Mouse (Mus musculus) forebrain, embryonic 15.5 days (tissue): ENCODE measurements around the gene 6430531B16Rik. TPM values are rescaled to one million over a fixed set of nuclear protein-coding genes. Genes with fewer than 3 reads are reported as not detected.

Source experiments
- ATAC-seq: fragments of 200-750 bp; cut with Nextera tagmentation; replicated peaks from 2 replicates; pipeline ENCODE4 v1.8.0; 2017; ENCODE audit warnings: mild to moderate bottlenecking, moderate TSS enrichment, moderate library complexity
- H3K27ac ChIP-seq: fragments of 300-500 bp; sonication (generic); replicated peaks from 2 replicates; pipeline ENCODE4 v1.5.1; 2015; ENCODE audit warnings: mild to moderate bottlenecking, inconsistent platforms
- H3K27me3 ChIP-seq: fragments of 300-500 bp; sonication (generic); 2 replicates; pipeline ENCODE4 v1.6.1; 2015; ENCODE audit warnings: inconsistent platforms
- H3K36me3 ChIP-seq: fragments of 300-500 bp; sonication (generic); 2 replicates; pipeline ENCODE4 v1.6.1; 2015; ENCODE audit warnings: mild to moderate bottlenecking, inconsistent platforms
- H3K4me1 ChIP-seq: fragments of 300-500 bp; sonication (generic); 2 replicates; pipeline ENCODE4 v1.6.1; 2015; ENCODE audit warnings: inconsistent platforms
- H3K4me2 ChIP-seq: fragments of 300-500 bp; sonication (generic); replicated peaks from 2 replicates; pipeline ENCODE4 v1.6.1; 2015; ENCODE audit warnings: mild to moderate bottlenecking, inconsistent platforms
- H3K4me3 ChIP-seq: fragments of 300-500 bp; sonication (generic); 2 replicates; pipeline ENCODE4 v1.5.1; 2015; ENCODE audit warnings: mild to moderate bottlenecking, inconsistent platforms
- H3K9ac ChIP-seq: fragments of 300-500 bp; sonication (generic); replicated peaks from 2 replicates; pipeline ENCODE4 v1.6.1; 2015; ENCODE audit warnings: mild to moderate bottlenecking, inconsistent platforms
- H3K9me3 ChIP-seq: fragments of 300-500 bp; sonication (generic); 2 replicates; pipeline ENCODE4 v1.6.1; 2016; ENCODE audit warnings: inconsistent platforms
- WGBS: fragments of 180-500 bp; shearing (Covaris S2); methylation state at CpG from one replicate; pipeline ENCODE4 v1.1.7; 2015; ENCODE audit warnings: mixed read lengths; 5-methylcytosine and 5-hydroxymethylcytosine counted together
- polyA plus RNA-seq: library from polyadenylated mRNA; unstranded; fragments of >200 nt; fragmentation: Nextera tagmentation; extraction: Ambion mirVana; gene quantifications from 2 replicates; pipeline ENCODE4 v1.2.1, GENCODE M21; 2015

The 6430531B16Rik gene
- polyA plus RNA-seq, 1 experiment from 2014 or later = 0.99 TPM

- H3K9ac ChIP-seq = peak overlapping the region; percentile 18
Measured at GRCm38 (mm10) chr7:139949893-139950282, 28.7 kb downstream of the 6430531B16Rik start.

GRCm38 (mm10) chr7:139946032-139946431, 32.5 kb downstream of the 6430531B16Rik start:
- Histone ChIP-seq H3K4me3 (no peak overlapping the region), H3K36me3 (no peaks in the 10 kb centered on the region), H3K4me2 (no peak overlapping the region), H3K9ac (no peak overlapping the region), H3K27me3 (peaks cover 76% of the 10 kb centered on the region), H3K4me1 (peaks cover 25% of the 10 kb centered on the region), H3K9me3 (no peaks in the 10 kb centered on the region), H3K27ac (no peak overlapping the region)
- 33% methylated on average over 5 of the region's 5 CpGs for WGBS
- no peak for ATAC-seq

More at GRCm38 (mm10) chr7:139949893-139950282, 28.7 kb downstream of the 6430531B16Rik start:
- no peak; the same call in 1 of the 2 replicates for ATAC-seq
- H3K36me3 ChIP-seq = no peaks in the 10 kb centered on the region
- no peaks in the 10 kb centered on the region for H3K9me3 ChIP-seq
- WGBS = under 1% methylated on average over 15 of the region's 15 CpGs
- peaks cover 45% of the 10 kb centered on the region for H3K27me3 ChIP-seq
- peak overlapping the region; percentile 65 for H3K4me2 ChIP-seq
- peak overlapping the region; percentile 41 for H3K4me3 ChIP-seq
- no peak overlapping the region for H3K27ac ChIP-seq
- H3K4me1 ChIP-seq = peaks cover 14% of the 10 kb centered on the region

- no peak for ATAC-seq
- WGBS = 13% methylated on average over 5 of the region's 5 CpGs
- peaks cover 73% of the 10 kb centered on the region for H3K27me3 ChIP-seq
Measured at GRCm38 (mm10) chr7:139945516-139945915, 33.0 kb downstream of the 6430531B16Rik start.

GRCm38 (mm10) chr7:139944291-139945240, 34.0 kb downstream of the 6430531B16Rik start:
- Histone ChIP-seq H3K4me1 (peaks cover 13% of the 10 kb centered on the region), H3K4me2 (peak overlapping the region; percentile 52), H3K27ac (no peak overlapping the region), H3K9me3 (no peaks in the 10 kb centered on the region), H3K4me3 (peak overlapping the region; percentile 34), H3K27me3 (peaks cover 72% of the 10 kb centered on the region), H3K9ac (0 out of 2 replicates have a peak overlapping the region, but pooled peaks have one; percentile 10), H3K36me3 (no peaks in the 10 kb centered on the region)
- WGBS = 3% methylated on average over 68 of the region's 68 CpGs
- no peak for ATAC-seq

More at GRCm38 (mm10) chr7:139945516-139945915, 33.0 kb downstream of the 6430531B16Rik start:
- no peak overlapping the region for H3K4me3 ChIP-seq
- H3K27ac ChIP-seq = no peak overlapping the region
- peaks cover 20% of the 10 kb centered on the region for H3K4me1 ChIP-seq
- no peaks in the 10 kb centered on the region for H3K9me3 ChIP-seq
- no peak overlapping the region for H3K4me2 ChIP-seq
- no peak overlapping the region for H3K9ac ChIP-seq
- H3K36me3 ChIP-seq = no peaks in the 10 kb centered on the region

GRCm38 (mm10) chr7:139943674-139944281, 34.8 kb downstream of the 6430531B16Rik start, which contains the start of gene Utf1:
Gene Utf1, plus strand, starts transcription at chr7:139943789.
- Histone ChIP-seq H3K27ac (no peak within 1 kb of the TSS), H3K4me2 (peak within 1 kb of the TSS; percentile 52), H3K9ac (0 out of 2 replicates have a peak within 1 kb of the TSS, but pooled peaks have one; percentile 10), H3K4me1 (peaks cover 13% of the 10 kb centered on the region), H3K9me3 (no peaks in the 10 kb centered on the region), H3K4me3 (peak within 1 kb of the TSS; percentile 34), H3K27me3 (peaks cover 69% of the 10 kb centered on the region), H3K36me3 (no peaks in the 10 kb centered on the region)
- under 1% methylated on average over 58 of the region's 59 CpGs for WGBS
- peak; percentile 46; the same call in 1 of the 2 replicates for ATAC-seq

- Histone ChIP-seq H3K9ac (no peak overlapping the region), H3K9me3 (no peaks in the 10 kb centered on the region), H3K4me1 (peaks cover 13% of the 10 kb centered on the region), H3K4me2 (no peak overlapping the region), H3K27ac (no peak overlapping the region), H3K27me3 (peaks cover 44% of the 10 kb centered on the region), H3K36me3 (no peaks in the 10 kb centered on the region), H3K4me3 (no peak overlapping the region)
- 66% methylated on average over 16 of the region's 16 CpGs for WGBS
- no peak for ATAC-seq
Measured at GRCm38 (mm10) chr7:139940476-139941209, 37.9 kb downstream of the 6430531B16Rik start.

GRCm38 (mm10) chr7:139937810-139938209, 40.7 kb downstream of the 6430531B16Rik start:
- Histone ChIP-seq H3K4me1 (no peaks in the 10 kb centered on the region), H3K4me2 (no peak overlapping the region), H3K36me3 (no peaks in the 10 kb centered on the region), H3K27ac (no peak overlapping the region), H3K27me3 (peaks cover 17% of the 10 kb centered on the region), H3K9ac (no peak overlapping the region), H3K9me3 (no peaks in the 10 kb centered on the region), H3K4me3 (no peak overlapping the region)
- no peak for ATAC-seq
- WGBS = 68% methylated on average over 5 of the region's 5 CpGs

GRCm38 (mm10) chr7:139937138-139937537, 41.4 kb downstream of the 6430531B16Rik start:
- H3K36me3 ChIP-seq = no peaks in the 10 kb centered on the region
- H3K9me3 ChIP-seq = no peaks in the 10 kb centered on the region
- no peaks in the 10 kb centered on the region for H3K4me1 ChIP-seq
- H3K9ac ChIP-seq = no peak overlapping the region
- 81% methylated on average over 3 of the region's 3 CpGs for WGBS
- peaks cover 10% of the 10 kb centered on the region; the same call in 1 of the 2 replicates for H3K27me3 ChIP-seq
- no peak for ATAC-seq
- no peak overlapping the region for H3K27ac ChIP-seq
- H3K4me3 ChIP-seq = no peak overlapping the region
- H3K4me2 ChIP-seq = no peak overlapping the region

GRCm38 (mm10) chr7:139936705-139937104, 41.9 kb downstream of the 6430531B16Rik start:
- ATAC-seq = no peak
- Histone ChIP-seq H3K36me3 (no peaks in the 10 kb centered on the region), H3K4me3 (no peak overlapping the region), H3K9ac (no peak overlapping the region), H3K9me3 (no peaks in the 10 kb centered on the region), H3K4me2 (no peak overlapping the region), H3K27me3 (0 out of 2 replicates have a peak, but pooled peaks cover 5% of the 10 kb centered on the region), H3K27ac (no peak overlapping the region), H3K4me1 (no peaks in the 10 kb centered on the region)
- WGBS = 89% methylated on average over 10 of the region's 10 CpGs

GRCm38 (mm10) chr7:139930732-139931131, 47.8 kb downstream of the 6430531B16Rik start:
- WGBS = 15% methylated on average over 11 of the region's 11 CpGs

More at GRCm38 (mm10) chr7:139930732-139931131, 47.8 kb downstream of the 6430531B16Rik start:
- Histone ChIP-seq H3K27me3 (no peaks in the 10 kb centered on the region), H3K4me1 (no peaks in the 10 kb centered on the region), H3K4me2 (no peak overlapping the region), H3K4me3 (no peak overlapping the region), H3K9ac (no peak overlapping the region), H3K27ac (no peak overlapping the region), H3K9me3 (no peaks in the 10 kb centered on the region), H3K36me3 (no peaks in the 10 kb centered on the region)
- 0 out of 2 replicates have a peak, but pooled peaks have one; percentile 41 for ATAC-seq
